Mouse (Mus musculus) forebrain, embryonic 16.5 days (tissue): ENCODE measurements around the gene Cntn1. TPM values are rescaled to one million over a fixed set of nuclear protein-coding genes. Genes with fewer than 3 reads are reported as not detected.

Experiments used
- ATAC-seq: fragments of 200-750 bp; cut with Nextera tagmentation; 2 replicates; pipeline ENCODE4 v1.8.0; 2017; ENCODE audit warnings: mild to moderate bottlenecking, moderate library complexity
- H3K27ac ChIP-seq: fragments of 300-500 bp; sonication (generic); 2 replicates; pipeline ENCODE4 v1.5.1; 2014; ENCODE audit warnings: low read length, control low read depth
- H3K27me3 ChIP-seq: fragments of 300-500 bp; sonication (generic); replicated peaks from 2 replicates; pipeline ENCODE4 v1.6.1; 2014; ENCODE audit warnings: low read length; ENCODE audit not compliant: control insufficient read depth, insufficient read depth
- H3K36me3 ChIP-seq: fragments of 300-500 bp; sonication (generic); 2 replicates; pipeline ENCODE4 v1.6.1; 2014; ENCODE audit not compliant: control insufficient read depth, insufficient read depth
- H3K4me1 ChIP-seq: fragments of 300-500 bp; sonication (generic); replicated peaks from 2 replicates; pipeline ENCODE4 v1.6.1; 2014; ENCODE audit warnings: low read length; ENCODE audit not compliant: control insufficient read depth, insufficient read depth
- H3K4me2 ChIP-seq: fragments of 300-500 bp; sonication (generic); 2 replicates; pipeline ENCODE4 v1.6.1; 2014; ENCODE audit warnings: mild to moderate bottlenecking, low read length, control low read depth
- H3K4me3 ChIP-seq: fragments of 300-500 bp; sonication (generic); replicated peaks from 2 replicates; pipeline ENCODE4 v1.5.1; 2014; ENCODE audit warnings: mild to moderate bottlenecking, low read length, control low read depth
- H3K9ac ChIP-seq: fragments of 300-500 bp; sonication (generic); replicated peaks from 2 replicates; pipeline ENCODE4 v1.6.1; 2014; ENCODE audit warnings: low read depth, low read length, control low read depth
- H3K9me3 ChIP-seq: fragments of 300-500 bp; sonication (generic); 2 replicates; pipeline ENCODE4 v1.6.1; 2016; ENCODE audit warnings: low read length; ENCODE audit not compliant: control insufficient read depth
- WGBS: fragments of 180-500 bp; shearing (Covaris S2); extraction: QIAGEN DNeasy Blood & Tissue Kit; methylation state at CpG from one replicate; pipeline ENCODE4 v1.1.7; 2014; 5-methylcytosine and 5-hydroxymethylcytosine counted together
- polyA plus RNA-seq: library from polyadenylated mRNA; unstranded; fragments of >200 nt; fragmentation: Nextera tagmentation; extraction: Ambion mirVana; gene quantifications from 2 replicates; pipeline ENCODE4 v1.2.1, GENCODE M21; 2015

Gene Cntn1
- polyA plus RNA-seq, 1 experiment from 2014 or later: 40.7 TPM

DNA sequence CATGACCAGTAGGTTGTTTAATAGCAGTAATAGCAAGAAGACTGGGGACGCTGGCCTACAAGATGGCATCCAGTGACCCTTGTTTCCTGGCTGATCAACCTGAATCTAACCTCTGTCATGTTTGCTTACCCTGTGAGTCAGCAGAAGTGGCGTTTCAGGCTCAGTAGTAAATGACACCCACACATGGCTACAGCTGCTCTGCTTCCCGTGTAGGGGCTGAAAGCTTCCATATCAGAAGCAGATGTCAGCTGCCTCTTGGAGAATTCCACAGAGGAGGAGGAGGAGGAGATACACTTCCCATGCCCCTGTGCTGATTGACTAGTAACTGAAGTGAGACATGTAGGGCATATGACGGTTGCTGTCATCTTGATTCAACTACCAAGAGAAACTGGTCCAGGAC is 225.9 kb downstream of the Cntn1 start:
- 71% methylated on average over 4 of the region's 4 CpGs for WGBS
- Histone ChIP-seq H3K36me3 (no peaks in the 10 kb centered on the region), H3K9me3 (no peaks in the 10 kb centered on the region), H3K4me3 (no peak overlapping the region), H3K27ac (no peak overlapping the region), H3K27me3 (no peaks in the 10 kb centered on the region), H3K4me1 (no peaks in the 10 kb centered on the region), H3K9ac (no peak overlapping the region), H3K4me2 (no peak overlapping the region)
- ATAC-seq: no peak

DNA sequence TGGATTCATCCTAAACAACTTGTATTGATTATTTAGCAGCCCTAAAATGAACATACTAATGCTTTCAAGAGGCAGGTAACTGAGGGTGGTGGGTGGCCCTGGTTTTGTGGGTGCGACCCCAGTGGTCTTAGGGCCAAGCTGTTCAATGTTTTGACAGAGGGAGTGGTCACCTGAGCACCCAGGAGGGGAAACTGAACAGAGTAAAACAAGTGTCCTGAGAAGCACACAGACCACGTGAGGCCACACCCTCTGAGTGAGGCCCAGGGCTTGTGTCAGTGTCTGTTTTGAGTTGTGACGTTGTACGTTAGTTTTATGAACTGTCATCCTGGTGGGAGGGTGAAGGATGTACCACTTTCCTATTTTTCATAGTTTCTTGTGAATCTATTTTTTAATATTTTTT is 227.0 kb downstream of the Cntn1 start:
- Histone ChIP-seq H3K9me3 (no peaks in the 10 kb centered on the region), H3K36me3 (no peaks in the 10 kb centered on the region), H3K4me1 (no peaks in the 10 kb centered on the region), H3K9ac (no peak overlapping the region), H3K4me2 (no peak overlapping the region), H3K27me3 (no peaks in the 10 kb centered on the region), H3K4me3 (no peak overlapping the region), H3K27ac (no peak overlapping the region)
- WGBS: 85% methylated on average over 4 of the region's 4 CpGs
- ATAC-seq: no peak

DNA sequence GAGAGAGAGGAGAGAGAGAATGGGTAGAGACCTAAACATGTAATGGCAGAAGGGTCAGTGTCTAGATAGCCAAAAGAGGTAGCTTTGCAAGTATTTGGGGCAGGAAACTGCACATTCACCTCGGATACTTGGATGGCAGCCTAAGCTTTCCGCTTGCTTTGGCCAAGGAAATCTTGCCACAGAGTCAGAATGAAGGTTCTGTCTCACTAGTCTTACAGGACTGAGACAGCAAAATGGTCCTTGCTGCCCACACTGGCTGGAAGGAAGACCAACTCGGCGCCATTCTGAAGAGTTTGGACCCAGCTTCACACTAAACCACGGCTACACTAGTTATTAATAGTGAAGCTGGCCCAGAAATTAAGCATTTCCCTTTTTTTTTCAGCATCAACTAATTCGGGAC is 230.0 kb downstream of the Cntn1 start:
- ATAC-seq: no peak
- WGBS: 87% methylated on average over 6 of the region's 6 CpGs
- no peak overlapping the region for H3K27ac ChIP-seq
- H3K4me1 ChIP-seq: no peaks in the 10 kb centered on the region
- no peak overlapping the region for H3K4me3 ChIP-seq
- H3K27me3 ChIP-seq: no peaks in the 10 kb centered on the region
- no peaks in the 10 kb centered on the region for H3K36me3 ChIP-seq
- H3K9me3 ChIP-seq: no peaks in the 10 kb centered on the region
- H3K9ac ChIP-seq: no peak overlapping the region
- no peak overlapping the region for H3K4me2 ChIP-seq

DNA sequence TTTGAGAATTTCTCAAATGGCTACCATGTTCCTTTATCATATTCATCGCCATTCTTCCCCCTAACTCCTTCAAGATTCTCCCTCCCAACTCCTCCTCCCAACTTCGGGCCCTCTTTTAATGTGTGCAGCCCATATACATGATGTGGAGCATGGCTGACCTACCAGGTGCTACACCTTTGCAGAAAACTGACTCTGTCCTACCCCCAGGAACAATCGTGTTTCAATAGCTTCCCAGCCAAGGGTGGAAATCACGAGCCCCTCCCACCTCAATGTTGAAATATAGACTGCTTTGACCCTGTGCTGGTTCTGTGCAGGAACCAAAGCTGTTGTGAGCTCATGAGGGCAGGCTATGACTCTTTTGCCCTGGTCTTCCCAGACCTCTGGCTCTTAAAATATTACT is 236.7 kb downstream of the Cntn1 start:
- Histone ChIP-seq H3K4me2 (no peak overlapping the region), H3K4me3 (no peak overlapping the region), H3K9ac (no peak overlapping the region), H3K27ac (no peak overlapping the region), H3K27me3 (no peaks in the 10 kb centered on the region), H3K36me3 (no peaks in the 10 kb centered on the region), H3K4me1 (no peaks in the 10 kb centered on the region), H3K9me3 (no peaks in the 10 kb centered on the region)
- no peak for ATAC-seq
- WGBS: 90% methylated on average over 4 of the region's 4 CpGs

DNA sequence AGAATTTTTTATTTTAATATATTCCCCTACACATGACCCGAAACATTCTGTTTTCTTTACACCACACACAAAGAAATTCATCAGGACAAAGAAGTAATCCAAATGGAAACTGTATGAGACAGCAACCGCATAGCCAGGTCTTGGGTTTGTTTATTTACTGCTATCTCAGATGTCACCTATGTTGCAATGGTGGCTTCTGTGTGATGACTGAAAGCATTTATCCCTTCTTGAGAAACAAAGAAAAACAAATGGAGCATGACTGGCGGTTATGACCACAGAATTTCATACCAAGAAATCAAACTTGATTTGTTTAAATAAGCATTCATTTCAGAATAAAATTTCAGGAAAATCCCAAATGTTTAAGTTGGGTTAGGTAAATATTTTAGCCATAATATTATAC is 245.5 kb downstream of the Cntn1 start:
- no peak overlapping the region for H3K4me2 ChIP-seq
- ATAC-seq: no peak

DNA sequence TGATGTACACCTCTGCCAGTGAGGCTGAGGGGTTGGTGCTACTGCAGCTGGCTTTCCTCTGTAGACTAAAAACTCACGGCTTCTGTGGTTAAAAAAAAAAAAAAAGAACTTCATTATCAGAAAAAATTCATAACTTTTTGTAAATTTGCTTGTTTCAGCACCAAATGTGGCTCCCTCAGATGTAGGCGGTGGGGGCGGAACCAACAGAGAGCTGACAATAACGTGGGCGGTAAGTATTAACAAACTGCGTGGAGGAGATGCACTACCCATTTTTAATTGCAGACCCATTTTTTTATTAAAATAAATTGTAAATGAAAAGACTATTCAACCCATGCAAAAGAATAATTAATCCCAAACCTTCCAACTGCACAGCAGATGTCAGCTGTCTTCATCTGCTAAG is 251.8 kb downstream of the Cntn1 start:
- no peaks in the 10 kb centered on the region for H3K4me1 ChIP-seq
- H3K9ac ChIP-seq: no peak overlapping the region
- H3K36me3 ChIP-seq: no peaks in the 10 kb centered on the region
- WGBS: 73% methylated on average over 6 of the region's 6 CpGs
- no peaks in the 10 kb centered on the region for H3K9me3 ChIP-seq
- H3K4me3 ChIP-seq: no peak overlapping the region
- no peak overlapping the region for H3K4me2 ChIP-seq
- no peaks in the 10 kb centered on the region for H3K27me3 ChIP-seq
- no peak overlapping the region for H3K27ac ChIP-seq
- no peak for ATAC-seq

More for the DNA sequence above, 245.5 kb downstream of the Cntn1 start:
- H3K27ac ChIP-seq: no peak overlapping the region
- no peak overlapping the region for H3K9ac ChIP-seq
- H3K27me3 ChIP-seq: no peaks in the 10 kb centered on the region
- no peaks in the 10 kb centered on the region for H3K36me3 ChIP-seq
- H3K9me3 ChIP-seq: no peaks in the 10 kb centered on the region
- no peaks in the 10 kb centered on the region for H3K4me1 ChIP-seq
- WGBS: 86% methylated on average over 3 of the region's 3 CpGs
- H3K4me3 ChIP-seq: no peak overlapping the region

DNA sequence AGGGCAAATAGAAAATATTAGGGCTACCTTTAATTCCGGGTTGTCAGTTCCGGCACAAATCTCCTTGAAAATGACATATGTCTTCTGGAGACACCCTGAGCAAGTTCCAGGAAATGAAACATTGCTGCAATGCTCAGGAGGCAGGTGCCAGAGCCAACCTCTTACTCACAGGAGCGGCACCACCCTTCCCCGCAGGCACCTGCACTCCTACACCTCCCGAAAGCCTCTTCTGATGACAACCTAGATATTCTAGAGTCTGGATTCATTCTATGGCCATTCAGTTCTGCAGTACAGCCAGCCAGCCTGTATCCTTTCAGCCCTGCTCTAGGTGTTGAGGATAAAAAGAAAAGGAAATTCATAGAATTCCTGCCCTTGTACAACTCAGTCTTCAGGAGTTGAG is 253.3 kb downstream of the Cntn1 start:
- H3K9me3 ChIP-seq: no peaks in the 10 kb centered on the region
- no peak overlapping the region for H3K9ac ChIP-seq
- no peak for ATAC-seq
- H3K36me3 ChIP-seq: no peaks in the 10 kb centered on the region
- no peaks in the 10 kb centered on the region for H3K27me3 ChIP-seq
- H3K27ac ChIP-seq: no peak overlapping the region
- H3K4me3 ChIP-seq: no peak overlapping the region
- WGBS: 88% methylated on average over 5 of the region's 5 CpGs
- H3K4me2 ChIP-seq: no peak overlapping the region
- H3K4me1 ChIP-seq: no peaks in the 10 kb centered on the region; the same call in 1 of the 2 replicates

DNA sequence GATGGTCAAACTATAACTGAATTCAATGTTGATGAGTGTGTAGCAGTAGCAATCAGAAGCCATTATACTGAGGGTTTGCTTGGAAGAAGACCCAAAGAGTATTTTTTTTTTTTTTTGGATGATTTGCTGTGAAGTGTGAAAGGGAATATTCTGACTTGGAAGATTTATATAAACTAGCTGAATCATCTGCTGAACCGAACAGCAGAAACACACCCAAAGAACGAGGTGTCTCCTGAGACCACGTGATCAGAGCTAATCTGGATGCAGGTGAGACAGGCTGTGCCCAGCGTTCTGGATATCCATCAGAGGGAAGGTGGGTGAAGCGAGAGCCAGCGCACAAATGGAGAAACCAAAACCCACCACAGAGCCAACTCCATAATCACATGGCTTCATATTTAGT is 271.0 kb downstream of the Cntn1 start:
- no peak overlapping the region for H3K4me2 ChIP-seq
- no peak overlapping the region for H3K4me3 ChIP-seq
- WGBS: 84% methylated on average over 6 of the region's 6 CpGs
- H3K9me3 ChIP-seq: no peaks in the 10 kb centered on the region
- ATAC-seq: no peak
- no peaks in the 10 kb centered on the region for H3K4me1 ChIP-seq
- H3K27me3 ChIP-seq: no peaks in the 10 kb centered on the region
- H3K9ac ChIP-seq: no peak overlapping the region
- no peaks in the 10 kb centered on the region for H3K36me3 ChIP-seq
- no peak overlapping the region for H3K27ac ChIP-seq

DNA sequence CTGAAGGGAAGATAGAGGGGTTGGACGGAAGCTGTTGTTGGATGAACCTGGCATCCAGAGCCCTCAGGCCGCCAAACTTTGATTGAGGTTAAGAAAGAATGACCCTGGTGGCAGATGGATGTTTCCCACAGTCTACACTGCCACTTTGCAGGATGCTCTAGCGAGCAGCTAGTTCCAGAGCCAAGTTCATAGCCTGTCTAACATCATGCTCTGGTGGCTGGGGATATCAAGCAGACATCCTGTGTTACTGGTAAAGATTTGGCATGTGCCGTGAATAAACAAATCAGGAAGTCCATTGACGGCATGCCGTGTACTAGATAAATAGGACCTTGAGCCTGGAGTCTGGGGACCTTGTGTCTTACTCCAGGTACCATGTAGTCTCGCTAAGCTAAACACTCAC is 276.1 kb downstream of the Cntn1 start:
- no peak for ATAC-seq
- no peak overlapping the region for H3K27ac ChIP-seq
- peaks cover 5% of the 10 kb centered on the region; the same call in 1 of the 2 replicates for H3K9me3 ChIP-seq
- no peak overlapping the region for H3K9ac ChIP-seq
- H3K4me3 ChIP-seq: no peak overlapping the region
- 89% methylated on average over 7 of the region's 7 CpGs for WGBS
- H3K4me2 ChIP-seq: no peak overlapping the region
- no peaks in the 10 kb centered on the region for H3K36me3 ChIP-seq
- no peaks in the 10 kb centered on the region for H3K4me1 ChIP-seq
- H3K27me3 ChIP-seq: no peaks in the 10 kb centered on the region

DNA sequence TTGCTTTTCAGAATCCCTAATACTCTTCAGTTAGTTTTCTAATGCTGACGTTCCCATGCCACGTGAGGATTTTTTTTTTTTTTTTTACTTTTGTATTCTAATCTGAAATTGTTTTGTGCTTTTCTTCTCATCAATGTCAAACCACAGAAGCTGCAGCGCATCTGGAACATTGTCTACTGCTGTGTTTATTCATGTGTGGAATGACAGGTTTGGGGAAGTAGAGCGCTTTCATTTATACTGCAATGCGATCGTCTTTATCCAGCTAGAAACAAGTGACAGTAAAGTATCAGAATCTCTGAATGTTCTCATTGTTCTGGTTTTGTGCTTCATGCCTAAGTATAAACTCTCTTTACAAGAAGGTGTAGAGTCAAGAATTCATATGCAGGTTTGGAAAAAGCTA is 289.3 kb downstream of the Cntn1 start:
- H3K4me1 ChIP-seq: no peaks in the 10 kb centered on the region
- no peaks in the 10 kb centered on the region for H3K9me3 ChIP-seq
- H3K9ac ChIP-seq: no peak overlapping the region
- no peak overlapping the region for H3K4me2 ChIP-seq
- 60% methylated on average over 6 of the region's 6 CpGs for WGBS
- no peak for ATAC-seq
- no peak overlapping the region for H3K4me3 ChIP-seq
- H3K27me3 ChIP-seq: no peaks in the 10 kb centered on the region
- no peaks in the 10 kb centered on the region for H3K36me3 ChIP-seq
- no peak overlapping the region for H3K27ac ChIP-seq
